Mouse (Mus musculus): Measurements from ENCODE around the gene Zfp318. TPM values are rescaled to one million over a fixed set of nuclear protein-coding genes. Genes with fewer than 3 reads are reported as not detected.

The Zfp318 gene
- total RNA-seq (2023) = 259 to 291 TPM (median 274 TPM) in 4 replicates

GRCm38 (mm10) chr17:46383294-46384060 lies at the start of gene Zfp318:
Gene Zfp318, plus strand, starts transcription at chr17:46383731.

GRCm38 (mm10) chr17:46428761-46429414 lies 45.4 kb downstream of the Zfp318 start, which contains the start of gene Crip3:
Gene Crip3, plus strand, starts transcription at chr17:46428926.

GRCm38 (mm10) chr17:46438298-46438873 lies 54.9 kb downstream of the Zfp318 start, which contains the start of gene Slc22a7:
Gene Slc22a7, minus strand, starts transcription at chr17:46438457.

Other genes starting within 250 kb of the Zfp318 start
- 1.6 to 1.7 TPM in 2 of 4 replicates, not detected in the others for gene Rsph9, start 239.5 kb upstream of the Zfp318 start, total RNA-seq (2023)
- gene Mad2l1bp, start 230.2 kb upstream of the Zfp318 start, total RNA-seq (2023) = 18.8 to 22.1 TPM (median 20.9 TPM) in 4 replicates
- gene Gtpbp2, start 222.7 kb upstream of the Zfp318 start, total RNA-seq (2023) = 232 to 241 TPM (median 233 TPM) in 4 replicates
- gene Polh, start 181.1 kb upstream of the Zfp318 start, total RNA-seq (2023) = 14.4 to 16.3 TPM (median 14.7 TPM) in 4 replicates
- 37.8 to 40.5 TPM (median 38.7 TPM) in 4 replicates for gene Xpo5, start 180.9 kb upstream of the Zfp318 start, total RNA-seq (2023)
- gene Polr1c, start 135.7 kb upstream of the Zfp318 start, total RNA-seq (2023) = 59.6 to 66.5 TPM (median 65.0 TPM) in 4 replicates
- 66.9 to 83.2 TPM (median 75.1 TPM) in 4 replicates for gene Yipf3, start 135.7 kb upstream of the Zfp318 start, total RNA-seq (2023)
- 2.3 to 3.3 TPM (median 2.5 TPM) in 4 replicates for gene Lrrc73, start 130.2 kb upstream of the Zfp318 start, total RNA-seq (2023)
- gene Tjap1, start 100.7 kb upstream of the Zfp318 start, total RNA-seq (2023) = 60.0 to 64.7 TPM (median 61.1 TPM) in 4 replicates
- not detected in 4 replicates for gene Dlk2, start 86.3 kb upstream of the Zfp318 start, total RNA-seq (2023)
- gene Abcc10, start 55.4 kb upstream of the Zfp318 start, total RNA-seq (2023) = 12.8 to 15.0 TPM (median 13.7 TPM) in 4 replicates
- 4.3 to 7.2 TPM (median 5.3 TPM) in 4 replicates for gene Crip3, start 45.2 kb downstream of the Zfp318 start, total RNA-seq (2023)
- gene Slc22a7, start 54.7 kb downstream of the Zfp318 start, total RNA-seq (2023) = not detected in 4 replicates
- gene Ttbk1, start 103.9 kb downstream of the Zfp318 start, total RNA-seq (2023) = 3.0 to 4.2 TPM (median 3.5 TPM) in 4 replicates
- gene Dnph1, start 113.0 kb downstream of the Zfp318 start, total RNA-seq (2023) = 0.83 TPM in 1 of 4 replicates, not detected in the others
- 16.7 to 18.7 TPM (median 17.0 TPM) in 4 replicates for gene Cul9, start 162.7 kb downstream of the Zfp318 start, total RNA-seq (2023)
- gene Srf, start 172.4 kb downstream of the Zfp318 start, total RNA-seq (2023) = 85.8 to 123 TPM (median 90.9 TPM) in 4 replicates
- gene Ptk7, start 245.8 kb downstream of the Zfp318 start, total RNA-seq (2023) = not detected in 4 replicates